Mouse (Mus musculus) forebrain, embryonic 14.5 days (tissue): ENCODE measurements around the gene Med24. TPM values are rescaled to one million over a fixed set of nuclear protein-coding genes. Genes with fewer than 3 reads are reported as not detected.

Source experiments
- ATAC-seq: fragments of 200-750 bp; cut with Nextera tagmentation; 2 replicates; pipeline ENCODE4 v1.8.0; 2017; ENCODE audit warnings: mild to moderate bottlenecking, moderate library complexity
- DNase-seq: peaks from one replicate; pipeline ENCODE4 v3.0.0-alpha.2; 2015; ENCODE audit warnings: low spot score
- H3K27ac ChIP-seq: fragments of 300-500 bp; sonication (generic); 2 replicates; pipeline ENCODE4 v1.5.1; 2014; ENCODE audit warnings: low read depth, mild to moderate bottlenecking, control low read depth, low read length, moderate library complexity
- H3K27me3 ChIP-seq: fragments of 300-500 bp; sonication (generic); replicated peaks from 2 replicates; pipeline ENCODE4 v1.6.1; 2014; ENCODE audit warnings: low read length, control low read depth, mixed read lengths; ENCODE audit not compliant: control insufficient read depth, insufficient read depth
- H3K36me3 ChIP-seq: fragments of 300-500 bp; sonication (generic); 2 replicates; pipeline ENCODE4 v1.6.1; 2014; ENCODE audit warnings: low read length, control low read depth; ENCODE audit not compliant: control insufficient read depth, insufficient read depth
- H3K4me1 ChIP-seq: fragments of 300-500 bp; sonication (generic); 2 replicates; pipeline ENCODE4 v1.6.1; 2014; ENCODE audit warnings: antibody characterized with exemption, low read length, control low read depth; ENCODE audit not compliant: control insufficient read depth, insufficient read depth
- H3K4me2 ChIP-seq: fragments of 300-500 bp; sonication (generic); 2 replicates; pipeline ENCODE4 v1.6.1; 2014; ENCODE audit warnings: mild to moderate bottlenecking, control low read depth, low read length
- H3K4me3 ChIP-seq: fragments of 300-500 bp; sonication (generic); 2 replicates; pipeline ENCODE4 v1.5.1; 2014; ENCODE audit warnings: low read depth, low read length, control low read depth
- H3K9ac ChIP-seq: fragments of 300-500 bp; sonication (generic); 2 replicates; pipeline ENCODE4 v1.6.1; 2014; ENCODE audit warnings: mild to moderate bottlenecking, low read length, control low read depth, moderate library complexity
- H3K9me3 ChIP-seq: fragments of 300-500 bp; sonication (generic); replicated peaks from 2 replicates; pipeline ENCODE4 v1.6.1; 2016; ENCODE audit warnings: low read length, control low read depth, mixed read lengths; ENCODE audit not compliant: control insufficient read depth
- WGBS: fragments of 180-500 bp; shearing (Covaris S2); extraction: QIAGEN DNeasy Blood & Tissue Kit; methylation state at CpG from one replicate; pipeline ENCODE4 v1.1.7; 2014; 5-methylcytosine and 5-hydroxymethylcytosine counted together
- polyA plus RNA-seq: library from polyadenylated mRNA; unstranded; fragments of >200 nt; fragmentation: Nextera tagmentation; extraction: Ambion mirVana; gene quantifications from 2 replicates; pipeline ENCODE4 v1.2.1, GENCODE M21; 2014

Gene Med24
- polyA plus RNA-seq, 1 experiment from 2014 or later, result 76.0 TPM

DNA sequence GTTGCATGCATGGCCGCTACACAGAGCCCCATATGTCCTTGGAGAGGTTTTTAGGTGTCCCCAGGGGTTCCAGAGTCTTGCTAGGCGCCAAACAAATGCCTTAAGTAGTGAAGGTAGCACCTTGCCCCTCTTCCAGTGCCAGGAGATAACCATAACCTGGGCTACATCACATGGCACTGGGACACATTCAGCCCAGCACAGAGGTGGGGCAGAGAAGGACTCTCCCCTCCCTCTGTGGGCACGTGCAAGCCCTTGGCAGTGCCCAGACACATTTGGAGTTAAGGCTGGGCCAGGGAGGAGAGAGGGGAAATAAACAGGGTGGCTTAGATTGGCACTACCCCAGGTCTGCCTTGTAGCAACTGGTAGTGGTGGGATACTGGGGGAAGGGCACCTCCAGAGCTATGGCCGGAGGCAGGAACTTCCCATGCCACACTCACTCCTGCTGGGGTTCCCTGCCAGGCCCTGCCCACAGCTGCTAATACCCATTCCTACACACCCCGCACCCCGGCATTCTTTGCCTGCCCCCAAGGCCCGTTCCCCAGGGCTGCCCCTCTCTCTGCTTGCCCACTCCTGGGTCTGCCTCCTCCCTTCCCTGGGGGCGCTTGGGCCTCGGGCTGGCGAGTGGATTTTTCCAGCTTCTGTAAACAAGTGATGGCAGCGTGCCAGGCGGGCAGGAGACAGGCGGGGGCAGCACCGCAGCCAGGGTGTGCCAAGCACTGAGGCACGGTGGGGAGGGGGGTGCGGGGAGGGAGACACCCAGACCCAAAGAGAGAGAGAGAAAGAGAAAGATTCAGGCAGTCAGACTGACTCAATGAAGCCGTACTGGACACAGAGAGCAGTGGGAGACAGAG, 21.3 kb upstream of the Med24 start:
- WGBS, result 9% methylated on average over 17 of the region's 17 CpGs
- H3K4me3 ChIP-seq, result 0 out of 2 replicates have a peak overlapping the region, but pooled peaks have one; percentile 4
- H3K27me3 ChIP-seq, result no peaks in the 10 kb centered on the region
- peaks cover 28% of the 10 kb centered on the region for H3K36me3 ChIP-seq
- H3K9me3 ChIP-seq, result no peaks in the 10 kb centered on the region
- peaks cover 67% of the 10 kb centered on the region for H3K4me1 ChIP-seq
- peak overlapping the region; percentile 55 for H3K9ac ChIP-seq
- H3K27ac ChIP-seq, result peak overlapping the region; percentile 94
- peak overlapping the region; percentile 59 for H3K4me2 ChIP-seq
- DNase-seq (peak; percentile 93), ATAC-seq (peak; percentile 56)

DNA sequence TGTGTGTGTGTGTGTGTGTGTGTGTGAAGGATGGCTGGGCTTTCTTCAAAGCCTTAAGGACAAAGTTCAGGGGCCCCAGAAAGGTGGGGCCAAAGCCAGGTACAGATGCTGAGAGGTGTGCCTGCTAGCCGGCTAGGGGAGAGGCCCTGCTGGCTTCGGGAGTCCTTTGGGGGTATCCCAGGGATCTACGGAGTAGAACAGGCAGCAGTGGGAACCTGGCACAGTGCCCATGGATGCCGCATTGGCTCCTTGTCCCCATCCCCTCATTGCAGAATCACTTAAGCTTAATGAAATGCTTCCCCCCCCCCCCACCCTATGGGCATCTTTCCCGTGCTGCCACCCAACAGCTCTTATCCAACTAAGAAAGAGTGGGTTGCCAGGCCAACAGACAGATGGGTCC, 20.5 kb upstream of the Med24 start:
- no peaks in the 10 kb centered on the region for H3K27me3 ChIP-seq
- peak overlapping the region; percentile 94 for H3K27ac ChIP-seq
- H3K4me1 ChIP-seq, result peaks cover 74% of the 10 kb centered on the region
- peak overlapping the region; percentile 55 for H3K9ac ChIP-seq
- peak; percentile 91 for DNase-seq
- H3K9me3 ChIP-seq, result no peaks in the 10 kb centered on the region
- peak overlapping the region; percentile 59 for H3K4me2 ChIP-seq
- ATAC-seq, result peak; percentile 40
- WGBS, result 0% methylated on average over 5 of the region's 5 CpGs
- peak overlapping the region; percentile 8 for H3K4me3 ChIP-seq
- H3K36me3 ChIP-seq, result peaks cover 22% of the 10 kb centered on the region

DNA sequence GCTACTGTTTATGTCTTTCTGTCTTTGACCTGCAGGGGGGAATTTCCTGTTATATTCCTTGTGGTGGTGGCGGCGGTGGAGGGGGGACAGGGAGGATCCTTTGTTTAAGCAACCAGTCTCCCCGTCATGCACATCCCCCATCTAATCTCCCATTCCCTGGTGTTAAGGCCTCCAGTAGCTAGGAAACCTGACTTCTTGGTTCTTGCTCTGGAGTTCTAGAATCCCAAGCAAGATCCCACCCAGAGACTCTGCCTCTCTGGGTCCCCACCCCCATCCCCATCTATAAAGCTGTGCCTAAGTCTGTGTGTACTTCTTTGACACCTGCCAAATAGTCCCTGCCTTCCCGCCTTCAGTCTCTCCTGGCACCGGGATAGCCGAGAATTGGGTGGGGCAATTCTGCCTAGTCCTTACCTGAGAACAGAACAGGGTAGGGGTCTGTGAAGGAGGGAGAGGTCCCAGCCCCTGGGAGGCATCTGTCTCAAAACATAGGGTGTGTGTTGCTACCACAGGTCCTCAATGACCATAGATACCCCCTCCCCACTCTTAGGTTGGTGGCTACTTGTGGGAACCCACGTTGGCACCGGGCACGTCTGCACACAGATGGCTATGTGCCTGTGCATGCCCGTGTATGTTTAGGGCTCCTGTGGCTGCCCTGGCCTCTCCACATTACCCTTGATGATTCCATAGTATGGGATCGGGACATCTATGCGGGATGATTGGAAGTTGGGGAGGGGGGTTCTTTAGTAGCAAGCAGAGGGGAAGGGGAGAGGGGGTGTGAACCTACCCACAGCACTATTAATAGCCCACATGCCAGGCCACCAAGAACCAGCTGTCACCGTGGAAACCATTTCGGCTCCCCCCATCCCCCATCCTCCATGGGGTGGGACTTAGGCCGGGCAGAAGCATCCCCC, 19.5 kb upstream of the Med24 start:
- 12% methylated on average over 15 of the region's 15 CpGs for WGBS
- H3K27ac ChIP-seq, result peak overlapping the region; percentile 94
- H3K4me2 ChIP-seq, result peak overlapping the region; percentile 59
- DNase-seq (peak; percentile 85), ATAC-seq (peak; percentile 36)
- H3K9ac ChIP-seq, result peak overlapping the region; percentile 55
- peak overlapping the region; percentile 22; the same call in 1 of the 2 replicates for H3K4me3 ChIP-seq
- peaks cover 83% of the 10 kb centered on the region for H3K4me1 ChIP-seq
- no peaks in the 10 kb centered on the region for H3K27me3 ChIP-seq
- no peaks in the 10 kb centered on the region for H3K9me3 ChIP-seq
- H3K36me3 ChIP-seq, result peaks cover 14% of the 10 kb centered on the region

DNA sequence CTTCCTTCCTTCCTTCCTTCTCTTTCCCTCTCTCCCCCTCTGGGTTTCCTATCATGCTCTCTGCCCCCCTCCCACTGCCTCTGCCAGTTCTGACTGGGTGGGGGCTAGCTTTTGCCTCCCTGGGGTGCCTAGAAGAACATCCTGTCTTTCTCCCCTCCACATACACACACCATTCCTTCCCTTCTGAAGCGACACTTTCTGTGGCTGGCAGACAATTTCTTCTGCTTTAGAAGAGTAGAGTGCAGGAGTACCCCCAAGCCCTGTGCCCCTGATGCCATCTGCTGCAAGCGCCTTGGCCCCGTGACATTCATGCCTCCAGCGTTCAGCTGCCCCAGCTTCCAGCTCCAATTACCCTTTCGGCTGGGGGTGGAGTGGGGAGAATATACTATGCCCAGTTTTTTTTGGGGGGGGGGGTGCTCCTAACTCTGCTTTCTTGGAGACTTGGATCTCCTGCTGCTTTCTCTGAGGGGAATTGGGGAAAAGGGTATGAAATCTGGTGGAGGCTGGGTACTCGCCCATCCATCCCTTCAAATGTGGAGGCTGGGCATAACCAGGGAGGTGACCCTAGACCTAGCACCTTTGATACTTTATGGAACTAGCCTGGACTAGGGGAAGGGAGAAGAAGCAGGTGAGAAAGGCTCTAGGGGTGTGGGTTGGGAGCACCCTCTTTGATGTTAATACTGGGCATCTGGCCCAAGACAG, 18.7 kb upstream of the Med24 start:
- ATAC-seq, result no peak

DNA sequence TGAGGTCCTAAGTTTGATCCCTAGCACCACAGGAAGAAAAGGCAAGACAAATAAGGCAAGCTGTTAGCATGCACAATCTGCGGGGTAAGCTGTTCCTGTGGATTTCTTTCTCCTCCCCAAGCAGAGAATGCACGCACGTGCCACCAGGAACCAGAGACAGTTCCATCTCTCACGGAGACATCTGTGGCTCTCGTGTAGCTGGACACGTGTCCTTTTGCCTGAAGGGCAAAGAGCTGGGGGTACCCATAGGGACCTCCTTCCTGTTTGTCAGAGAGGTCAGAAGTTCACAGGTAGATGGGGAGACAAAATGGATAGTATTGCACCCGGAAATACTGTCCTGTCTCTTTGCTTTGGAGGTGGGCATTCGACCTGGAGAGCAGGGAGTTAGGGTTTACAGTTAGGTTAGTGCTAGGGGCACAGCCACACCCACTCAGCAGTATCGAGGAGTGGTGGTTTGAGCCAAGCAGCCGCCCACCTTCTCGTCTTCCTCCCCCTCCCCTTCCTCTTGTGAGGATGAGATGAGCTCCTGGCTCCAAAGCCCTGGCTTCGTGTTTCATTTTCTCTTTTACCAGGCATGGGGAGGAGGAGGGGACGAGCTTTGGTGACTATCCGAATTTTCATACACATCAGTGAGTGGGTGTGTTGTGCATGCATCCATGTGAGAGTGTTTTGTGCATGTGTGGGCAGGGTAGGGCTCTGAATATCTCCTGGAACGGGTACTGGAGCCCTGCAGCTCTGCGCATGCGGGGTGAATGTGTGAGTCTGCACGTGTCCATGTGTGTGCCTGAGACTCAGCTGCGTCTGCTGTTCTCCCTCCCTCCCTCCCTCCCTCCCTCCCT, 17.8 kb upstream of the Med24 start:
- Histone ChIP-seq H3K4me3 (peak overlapping the region; percentile 20), H3K4me1 (peaks cover 88% of the 10 kb centered on the region), H3K9me3 (no peaks in the 10 kb centered on the region), H3K27me3 (no peaks in the 10 kb centered on the region), H3K4me2 (peak overlapping the region; percentile 84), H3K36me3 (0 out of 2 replicates have a peak, but pooled peaks cover under 1% of the 10 kb centered on the region), H3K9ac (peak overlapping the region; percentile 54), H3K27ac (peak overlapping the region; percentile 94)
- WGBS, result 10% methylated on average over 19 of the region's 19 CpGs
- DNase-seq, result peak; percentile 96
- peak; percentile 70 for ATAC-seq

More for the DNA sequence above, 18.7 kb upstream of the Med24 start:
- peak overlapping the region; percentile 59 for H3K4me2 ChIP-seq
- H3K4me1 ChIP-seq, result peaks cover 90% of the 10 kb centered on the region
- H3K9me3 ChIP-seq, result no peaks in the 10 kb centered on the region
- H3K4me3 ChIP-seq, result peak overlapping the region; percentile 22
- H3K27me3 ChIP-seq, result no peaks in the 10 kb centered on the region
- peak overlapping the region; percentile 94 for H3K27ac ChIP-seq
- 16% methylated on average over 6 of the region's 6 CpGs for WGBS
- peak overlapping the region; percentile 55 for H3K9ac ChIP-seq
- H3K36me3 ChIP-seq, result peaks cover 7% of the 10 kb centered on the region; the same call in 1 of the 2 replicates
- peak; percentile 61 for DNase-seq

DNA sequence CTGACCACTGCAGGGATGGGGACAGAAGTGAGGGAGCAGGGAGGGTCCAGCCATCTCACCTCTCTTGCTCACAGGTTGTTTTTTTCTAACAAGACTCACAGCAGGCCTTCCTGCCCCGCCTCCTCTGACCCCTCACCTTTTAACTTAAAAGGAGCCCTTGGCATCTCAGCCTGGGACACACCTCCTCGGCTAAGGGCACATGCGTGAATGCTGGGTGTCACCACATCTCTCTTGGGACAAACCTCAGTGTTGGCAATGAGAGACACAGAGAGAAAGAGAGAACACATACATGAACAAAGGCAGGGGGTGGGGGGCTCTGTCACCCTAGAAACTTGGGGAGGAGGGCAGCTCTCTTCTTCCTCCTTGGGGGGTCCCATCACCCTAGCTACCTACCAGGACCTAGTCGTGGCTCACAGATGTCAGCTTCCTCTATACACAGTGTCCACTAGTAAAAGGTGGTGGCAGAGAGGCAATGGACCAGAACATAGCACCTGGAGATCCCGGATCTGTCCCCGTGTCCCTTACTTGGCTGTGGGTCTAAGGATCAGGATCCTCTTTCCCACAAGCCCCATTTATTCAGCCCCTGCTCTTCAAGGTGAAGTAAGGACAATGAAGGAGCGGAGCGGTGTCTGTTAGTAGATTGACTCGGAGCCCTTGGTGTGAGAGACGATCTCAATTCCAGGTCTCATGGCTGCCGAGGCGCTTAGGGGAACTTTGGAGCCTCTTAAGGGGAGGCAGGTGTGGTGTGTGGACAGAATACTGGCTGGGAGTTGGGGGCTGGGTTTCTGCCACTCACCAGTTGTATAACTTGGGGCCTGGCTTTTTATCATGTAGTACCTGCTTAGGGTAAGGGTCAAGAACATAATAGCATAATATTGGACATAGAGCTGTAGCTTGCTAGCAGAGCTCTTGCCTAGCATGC, 17.0 kb upstream of the Med24 start:
- DNase-seq, result no peak
- peak overlapping the region; percentile 20; the same call in 1 of the 2 replicates for H3K4me3 ChIP-seq

DNA sequence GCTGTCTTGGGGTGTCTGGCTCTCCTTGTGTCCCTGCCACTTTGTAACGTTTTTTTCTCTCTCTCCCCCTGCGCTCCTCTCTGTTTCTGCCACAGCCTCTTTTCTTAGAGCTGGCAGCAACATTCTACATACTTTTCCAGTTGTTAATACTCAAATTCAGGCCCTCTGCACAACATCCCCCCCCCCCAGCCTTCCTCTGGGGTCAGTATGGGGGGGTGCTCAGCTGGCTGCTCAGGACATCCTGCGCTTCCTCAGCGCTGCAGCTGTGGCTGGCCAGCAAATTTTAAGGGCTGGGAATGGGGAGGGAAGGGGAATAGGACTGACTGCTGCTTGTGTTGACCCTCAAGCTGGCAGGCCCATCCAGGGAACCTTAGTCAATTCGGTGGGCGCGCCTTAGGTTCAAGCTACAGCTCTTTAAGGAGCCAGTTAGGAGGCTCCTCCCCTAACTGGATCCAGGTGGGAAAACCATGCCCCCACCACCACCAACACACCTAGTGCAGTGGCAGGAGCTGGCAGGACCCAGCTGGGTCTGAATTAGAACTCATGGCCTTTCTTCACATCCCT, 15.3 kb upstream of the Med24 start:
- no peaks in the 10 kb centered on the region for H3K9me3 ChIP-seq
- ATAC-seq (no peak), DNase-seq (no peak)
- H3K4me3 ChIP-seq, result peak overlapping the region; percentile 90
- 36% methylated on average over 7 of the region's 7 CpGs for WGBS
- peak overlapping the region; percentile 97 for H3K9ac ChIP-seq
- no peaks in the 10 kb centered on the region for H3K27me3 ChIP-seq
- peak overlapping the region; percentile 98 for H3K27ac ChIP-seq
- peaks cover 78% of the 10 kb centered on the region for H3K4me1 ChIP-seq
- peak overlapping the region; percentile 84 for H3K4me2 ChIP-seq
- H3K36me3 ChIP-seq, result no peaks in the 10 kb centered on the region

More for the DNA sequence above, 17.0 kb upstream of the Med24 start:
- Histone ChIP-seq H3K4me1 (peaks cover 80% of the 10 kb centered on the region), H3K9ac (peak overlapping the region; percentile 54), H3K9me3 (no peaks in the 10 kb centered on the region), H3K27me3 (no peaks in the 10 kb centered on the region), H3K4me2 (peak overlapping the region; percentile 84), H3K27ac (peak overlapping the region; percentile 94), H3K36me3 (no peaks in the 10 kb centered on the region)
- ATAC-seq, result no peak
- 55% methylated on average over 12 of the region's 12 CpGs for WGBS
